Mouse (Mus musculus) brain, embryonic 14.5 days (tissue): ENCODE measurements around the gene Gys1. TPM values are rescaled to one million over a fixed set of nuclear protein-coding genes. Genes with fewer than 3 reads are reported as not detected.
A peak's percentile ranks its signal among the peaks of the same experiment; 100 is the strongest.

Experiments
- DNase-seq: peaks from one replicate; pipeline ENCODE4 v3.0.0-alpha.2; 2011; ENCODE audit warnings: low read depth
- CTCF ChIP-seq: fragments of 200-500 bp; IDR thresholded peaks from 2 replicates; pipeline ENCODE4 v1.5.1; 2012; ENCODE audit warnings: inconsistent platforms, mild to moderate bottlenecking, moderate library complexity, borderline replicate concordance; ENCODE audit not compliant: insufficient read depth, insufficient read length; ENCODE audit errors: extremely low read depth
- POLR2A ChIP-seq: fragments of 200-500 bp; IDR thresholded peaks from 2 replicates; pipeline ENCODE4 v1.6.1; 2012; ENCODE audit warnings: mild to moderate bottlenecking, inconsistent platforms, borderline replicate concordance; ENCODE audit not compliant: poor library complexity, insufficient read depth, insufficient read length, severe bottlenecking; ENCODE audit errors: extremely low read depth
- polyA plus RNA-seq: library from polyadenylated mRNA; depleted of rRNA; stranded (reverse); fragments of >200 nt; gene quantifications from 2 replicates; pipeline ENCODE4 v1.2.3, GENCODE M21; 2012

Gys1 gene
- polyA plus RNA-seq, 1 experiment, result 26.7 TPM

DNA sequence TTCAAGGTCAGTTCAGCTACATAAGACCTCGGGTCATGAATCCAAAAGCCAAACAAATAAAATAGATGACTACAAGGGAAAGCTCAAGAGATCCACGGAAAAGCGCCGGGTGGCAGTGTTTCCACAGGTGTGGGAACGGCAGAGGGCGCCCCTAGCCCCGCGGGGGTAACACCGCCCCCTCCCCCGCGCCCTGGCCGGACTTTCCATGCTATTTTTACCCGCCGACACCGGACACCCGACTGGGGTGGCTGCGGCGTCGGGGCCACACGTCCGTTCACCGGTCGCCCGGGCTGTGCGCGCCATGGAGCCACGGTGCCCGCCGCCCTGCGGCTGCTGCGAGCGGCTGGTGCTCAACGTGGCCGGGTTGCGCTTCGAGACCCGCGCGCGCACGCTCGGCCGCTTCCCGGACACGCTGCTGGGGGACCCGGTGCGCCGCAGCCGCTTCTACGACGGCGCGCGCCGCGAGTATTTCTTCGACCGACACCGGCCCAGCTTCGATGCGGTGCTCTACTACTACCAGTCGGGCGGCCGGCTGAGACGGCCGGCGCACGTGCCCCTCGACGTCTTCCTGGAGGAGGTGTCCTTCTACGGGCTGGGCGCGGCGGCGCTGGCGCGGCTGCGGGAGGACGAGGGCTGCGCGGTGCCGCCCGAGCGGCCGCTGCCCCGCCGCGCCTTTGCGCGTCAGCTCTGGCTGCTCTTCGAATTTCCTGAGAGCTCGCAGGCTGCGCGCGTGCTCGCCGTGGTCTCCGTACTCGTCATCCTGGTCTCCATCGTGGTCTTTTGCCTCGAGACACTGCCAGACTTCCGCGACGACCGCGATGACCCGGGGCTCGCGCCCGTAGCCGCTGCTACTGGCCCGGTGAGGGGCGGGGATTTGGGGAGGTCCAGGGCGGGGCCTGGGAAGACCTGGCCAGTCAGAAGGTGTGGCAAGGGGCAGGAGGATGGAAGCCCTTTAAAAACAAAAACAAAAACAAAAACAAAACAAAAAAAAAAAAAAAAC, 28.2 kb upstream of the Gys1 start:
- TF ChIP-seq POLR2A (no peak), CTCF (no peak)
- no peak for DNase-seq

DNA sequence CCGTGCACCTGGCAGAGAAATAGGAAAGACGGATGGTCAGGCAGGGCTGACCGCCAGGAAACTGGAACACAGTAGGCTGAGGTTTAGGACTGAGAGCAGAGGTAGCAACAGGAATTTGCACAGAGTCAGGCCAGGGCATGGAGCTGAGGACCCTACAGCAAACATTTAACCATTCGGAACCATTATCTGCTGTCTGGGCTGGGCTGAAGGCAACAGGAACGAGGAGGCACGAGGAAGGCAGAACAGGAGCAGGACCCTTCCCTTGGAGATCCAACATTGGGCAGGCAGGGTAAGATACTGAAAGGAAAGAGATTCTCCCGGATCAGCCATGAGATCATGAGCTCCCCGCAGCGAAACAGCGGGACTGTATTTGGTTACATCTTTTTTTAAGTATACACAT, 26.8 kb upstream of the Gys1 start:
- TF ChIP-seq POLR2A (no peak), CTCF (no peak)
- no peak for DNase-seq

DNA sequence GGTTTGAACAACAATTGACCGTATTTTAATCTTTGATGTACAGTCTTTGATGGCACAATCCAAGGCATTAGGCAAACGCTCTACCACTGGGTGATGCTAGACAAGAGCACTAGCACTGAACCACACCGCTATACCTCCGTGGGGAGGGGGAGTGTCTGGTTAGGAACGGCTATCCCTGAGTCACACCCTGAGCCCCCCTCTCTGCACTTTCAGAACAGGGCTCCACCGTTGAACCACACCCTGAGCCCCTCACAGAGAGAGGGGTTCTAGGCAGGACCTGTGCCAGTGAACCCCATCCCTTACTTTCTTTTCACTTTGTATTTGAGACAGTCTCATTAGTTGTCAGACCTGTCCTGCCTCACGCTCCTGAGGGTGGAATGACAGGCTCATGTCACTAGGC, 26.3 kb upstream of the Gys1 start:
- no peak for DNase-seq
- TF ChIP-seq POLR2A (no peak), CTCF (no peak)

DNA sequence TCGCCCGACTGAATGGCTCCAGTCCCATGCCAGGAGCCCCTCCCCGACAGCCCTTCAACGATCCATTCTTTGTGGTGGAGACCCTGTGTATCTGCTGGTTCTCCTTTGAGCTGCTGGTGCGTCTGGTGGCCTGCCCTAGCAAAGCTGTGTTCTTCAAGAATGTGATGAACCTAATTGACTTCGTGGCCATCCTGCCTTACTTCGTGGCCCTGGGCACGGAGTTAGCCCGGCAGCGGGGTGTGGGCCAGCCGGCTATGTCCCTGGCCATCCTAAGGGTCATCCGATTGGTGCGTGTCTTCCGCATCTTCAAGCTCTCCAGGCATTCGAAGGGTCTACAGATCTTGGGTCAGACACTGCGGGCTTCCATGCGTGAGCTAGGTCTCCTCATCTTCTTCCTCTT, 25.7 kb upstream of the Gys1 start:
- no peak for DNase-seq
- TF ChIP-seq POLR2A, result no peak
- no peak for TF ChIP-seq CTCF

DNA sequence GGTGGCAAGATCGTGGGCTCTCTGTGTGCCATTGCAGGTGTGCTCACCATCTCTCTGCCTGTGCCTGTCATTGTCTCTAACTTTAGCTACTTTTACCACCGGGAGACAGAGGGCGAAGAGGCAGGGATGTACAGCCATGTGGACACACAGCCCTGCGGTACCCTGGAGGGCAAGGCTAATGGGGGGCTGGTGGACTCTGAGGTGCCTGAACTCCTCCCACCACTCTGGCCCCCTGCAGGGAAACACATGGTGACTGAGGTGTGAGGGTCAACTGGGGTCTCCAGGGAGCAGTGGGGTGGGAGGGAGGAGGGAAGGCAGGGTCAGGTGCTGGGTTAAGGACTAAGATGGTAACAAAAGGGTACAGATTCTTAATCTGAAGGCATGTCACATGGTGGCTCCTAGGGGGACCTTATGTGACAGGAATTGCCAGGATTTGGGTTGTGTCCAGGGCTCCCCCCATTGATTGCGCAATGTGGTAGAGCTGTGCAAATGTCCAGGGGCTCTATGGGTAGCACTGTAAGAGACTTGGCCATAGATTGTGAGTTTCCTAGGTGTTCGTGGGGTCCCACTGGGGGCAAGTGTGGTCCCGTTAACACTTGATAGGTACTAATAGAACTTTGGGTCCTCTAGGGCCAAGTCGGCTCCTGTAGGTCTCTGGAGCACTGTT, 25.0 kb upstream of the Gys1 start:
- no peak for DNase-seq
- TF ChIP-seq POLR2A (no peak), CTCF (no peak)

DNA sequence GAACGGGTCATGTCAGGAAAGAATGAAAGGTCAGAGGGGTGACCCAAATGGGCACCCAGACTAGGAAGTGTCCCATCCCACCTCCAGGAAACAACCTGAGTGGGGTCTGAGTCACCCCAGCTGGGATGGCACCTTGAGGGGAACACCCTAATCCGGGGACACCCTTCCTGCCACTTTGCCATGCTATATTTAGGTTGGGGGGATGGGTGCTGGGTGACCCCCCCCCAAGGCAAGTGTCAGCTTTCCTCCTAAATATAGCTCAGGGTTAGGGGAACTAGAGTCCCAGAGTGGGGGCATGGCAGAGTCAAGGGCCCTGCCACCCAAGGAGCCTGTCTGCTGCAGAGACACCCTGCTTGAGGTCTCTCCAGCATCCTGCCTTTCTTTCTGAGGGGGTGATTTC, 22.2 kb upstream of the Gys1 start:
- TF ChIP-seq CTCF, result no peak
- no peak for TF ChIP-seq POLR2A
- DNase-seq, result no peak

DNA sequence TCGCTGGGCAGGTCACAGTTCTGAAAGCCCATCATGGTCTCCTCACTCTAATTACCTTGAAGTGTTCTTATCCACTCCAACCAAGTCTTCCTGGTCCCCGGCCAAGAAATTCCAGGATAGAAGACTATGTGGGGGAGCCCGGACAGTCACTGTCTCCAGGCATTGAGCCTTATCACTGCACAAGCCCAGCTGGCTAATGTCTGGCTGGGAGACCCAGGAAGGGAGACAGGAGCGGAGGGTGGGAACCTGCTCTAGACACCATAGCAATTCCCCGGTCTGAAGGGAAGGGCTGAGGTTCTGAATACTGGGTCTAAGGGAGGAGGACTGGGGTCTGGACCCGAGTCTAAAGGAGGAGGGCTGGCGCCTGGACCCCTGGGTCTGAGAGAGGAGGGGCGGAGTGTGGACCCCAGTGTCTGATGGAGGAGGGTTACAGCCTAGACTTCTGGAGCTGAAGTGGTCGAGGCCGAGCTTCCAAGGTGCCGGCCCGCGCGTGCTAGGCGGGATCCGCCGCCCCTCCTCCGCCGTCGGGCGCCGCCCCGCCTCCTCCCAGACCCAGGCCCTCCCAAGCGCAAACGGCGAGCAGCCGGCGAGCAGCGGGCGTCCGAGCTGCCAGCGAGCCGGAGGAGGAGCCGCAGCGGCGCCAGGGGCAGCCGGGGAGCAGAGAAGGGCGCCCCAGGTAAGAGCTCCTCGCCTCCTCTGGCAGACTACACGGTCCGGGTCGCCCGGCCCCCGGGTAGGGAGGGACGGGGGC, 21.4 kb upstream of the Gys1 start, which contains the start of gene Ntf5:
TSS of gene Ntf5 (plus strand) at position 583 of the 751 bp plus-strand sequence.
- TF ChIP-seq POLR2A, result no peak
- no peak for TF ChIP-seq CTCF
- peak; percentile 37 for DNase-seq

DNA sequence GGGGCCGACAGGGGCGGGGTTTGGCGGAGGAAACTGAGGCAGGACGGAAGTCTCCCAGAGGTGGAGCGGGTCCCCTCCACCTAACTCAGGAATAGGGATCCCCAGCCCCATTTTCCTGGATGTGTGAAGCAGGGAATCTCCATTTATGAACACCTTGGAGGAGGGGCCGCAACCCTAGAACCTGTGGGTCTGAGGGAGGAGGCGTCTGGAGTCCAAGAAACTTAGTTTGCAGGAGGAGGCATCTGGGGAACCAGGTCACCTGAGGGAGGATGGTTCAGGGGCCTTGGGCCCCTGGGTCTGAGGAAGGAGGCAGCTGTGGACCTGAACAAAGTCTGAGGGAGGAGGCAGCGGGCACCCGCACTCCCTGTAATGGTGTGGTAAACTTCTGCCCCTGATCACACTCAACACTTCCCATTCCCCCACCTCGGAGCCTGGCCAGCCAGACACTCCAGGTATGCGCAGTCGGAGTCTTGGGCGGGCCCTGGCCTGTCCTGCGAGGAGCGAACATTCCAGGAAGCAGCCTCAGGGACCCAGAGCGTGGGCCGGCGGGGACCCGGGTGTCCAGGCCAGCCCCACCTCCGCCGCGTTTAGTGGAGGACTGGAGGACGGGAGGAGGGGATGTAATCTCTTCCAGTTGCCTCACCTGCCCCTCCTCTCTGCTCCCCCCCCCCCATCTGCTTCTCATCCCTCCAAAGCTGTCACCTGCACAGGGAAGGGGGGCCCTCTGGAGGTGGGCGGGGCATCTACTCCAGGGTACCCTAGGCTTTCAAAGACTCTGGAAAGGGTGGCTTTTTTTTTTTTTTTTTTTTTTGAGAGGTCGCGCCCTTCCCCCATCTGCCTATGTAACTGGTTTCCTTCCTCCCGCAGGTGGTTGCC, 20.5 kb upstream of the Gys1 start:
- DNase-seq, result no peak
- no peak for TF ChIP-seq CTCF

DNA sequence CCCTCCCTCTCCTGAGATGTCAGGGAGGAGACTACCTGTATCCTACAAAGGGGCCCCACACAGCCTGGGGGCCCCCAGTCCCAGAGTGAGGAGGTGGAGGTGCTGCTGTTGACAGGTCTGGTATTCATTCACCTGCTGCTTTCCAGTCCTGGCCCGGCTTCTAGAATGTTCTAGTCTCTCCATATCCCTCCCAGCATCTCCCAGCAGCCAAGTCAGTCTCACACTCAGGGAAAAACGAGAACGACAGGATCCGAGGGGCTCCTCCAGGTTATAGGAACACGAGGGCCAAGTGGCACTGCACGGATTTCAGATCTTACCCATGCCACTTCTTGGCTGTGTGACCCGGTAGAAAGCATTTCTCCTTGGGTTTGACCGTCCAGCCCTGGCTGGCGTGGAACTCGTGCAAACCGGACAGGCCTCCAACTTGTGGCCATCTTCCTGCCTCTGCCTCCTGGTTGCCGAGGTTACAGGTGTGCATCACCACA, 19.9 kb upstream of the Gys1 start:
- no peak for TF ChIP-seq POLR2A
- TF ChIP-seq CTCF, result no peak
- no peak for DNase-seq

DNA sequence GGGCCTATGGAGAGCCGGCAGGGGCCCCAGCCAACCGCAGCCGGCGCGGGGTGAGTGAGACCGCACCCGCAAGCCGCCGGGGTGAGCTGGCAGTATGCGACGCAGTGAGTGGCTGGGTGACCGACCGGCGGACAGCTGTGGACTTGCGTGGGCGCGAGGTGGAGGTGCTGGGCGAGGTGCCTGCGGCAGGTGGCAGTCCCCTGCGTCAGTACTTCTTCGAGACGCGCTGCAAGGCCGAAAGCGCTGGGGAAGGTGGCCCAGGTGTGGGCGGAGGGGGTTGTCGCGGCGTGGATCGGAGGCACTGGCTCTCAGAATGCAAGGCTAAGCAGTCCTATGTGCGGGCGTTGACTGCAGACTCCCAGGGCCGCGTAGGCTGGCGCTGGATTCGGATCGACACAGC, 19.0 kb upstream of the Gys1 start:
- TF ChIP-seq POLR2A (no peak), CTCF (no peak)
- DNase-seq, result no peak

DNA sequence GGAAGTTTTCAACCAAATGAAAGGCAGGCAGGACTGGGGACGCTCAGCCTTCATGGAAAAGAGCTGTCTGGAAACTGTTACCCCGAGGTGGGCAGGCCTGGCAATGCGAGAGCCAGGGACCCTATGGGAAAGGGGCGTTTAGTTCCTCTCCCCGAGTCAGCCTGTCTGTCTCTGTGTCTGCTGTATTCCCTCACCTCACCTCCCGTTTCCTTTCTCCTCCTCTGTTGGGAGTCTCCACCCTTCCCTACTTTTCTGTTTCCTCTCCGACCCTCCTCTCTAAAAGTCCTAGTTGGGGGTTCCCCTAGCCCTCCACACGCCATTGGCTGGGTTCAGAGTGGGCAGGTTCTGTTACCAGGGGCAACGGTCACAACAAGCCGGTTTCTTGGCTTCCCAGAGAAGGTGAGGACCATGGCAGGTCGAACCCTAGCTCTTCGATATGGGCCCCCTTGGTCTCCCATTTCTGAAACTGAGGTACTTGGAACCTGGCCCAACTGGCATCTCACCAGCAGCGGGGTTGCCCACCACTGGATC, 16.6 kb upstream of the Gys1 start:
- TF ChIP-seq POLR2A (no peak), CTCF (no peak)

More for the DNA sequence above, 16.6 kb upstream of the Gys1 start:
- DNase-seq, result no peak
